Mouse (Mus musculus) heart, adult 2 months (tissue): ENCODE measurements around the gene Pbx1. TPM values are rescaled to one million over a fixed set of nuclear protein-coding genes. Genes with fewer than 3 reads are reported as not detected.

Experiments
- DNase-seq, 2 experiments: peaks; one replicate each; pipeline ENCODE4 v3.0.0; 2021
- H3K27ac ChIP-seq: fragments of 200-600 bp; 2 replicates; pipeline ENCODE4 v1.8.1; 2022
- H3K27me3 ChIP-seq: fragments of 200-500 bp; 2 replicates; pipeline ENCODE4 v1.6.1; 2012; ENCODE audit warnings: mild to moderate bottlenecking, low read length, inconsistent platforms, mixed read lengths; ENCODE audit not compliant: control insufficient read depth, insufficient read depth
- H3K36me3 ChIP-seq: fragments of 200-500 bp; 2 replicates; pipeline ENCODE4 v1.6.1; 2012; ENCODE audit warnings: low read length, inconsistent platforms; ENCODE audit not compliant: control insufficient read depth, insufficient read depth
- H3K4me1 ChIP-seq: fragments of 200-500 bp; 2 replicates; pipeline ENCODE4 v1.6.1; 2011; ENCODE audit warnings: low read length; ENCODE audit not compliant: control insufficient read depth, insufficient read depth
- H3K4me3 ChIP-seq: fragments of 200-600 bp; 2 replicates; pipeline ENCODE4 v1.8.1; 2022
- H3K79me2 ChIP-seq: fragments of 200-500 bp; replicated peaks from 2 replicates; pipeline ENCODE4 v1.6.1; 2012; ENCODE audit warnings: mild to moderate bottlenecking, inconsistent platforms, low read length, moderate library complexity, mixed read lengths; ENCODE audit not compliant: control insufficient read depth, insufficient read depth
- H3K9ac ChIP-seq: fragments of 200-500 bp; 2 replicates; pipeline ENCODE4 v1.6.1; 2012; ENCODE audit warnings: low read depth, mild to moderate bottlenecking, control low read depth, inconsistent platforms, low read length, mixed read lengths
- CTCF ChIP-seq: fragments of 200-600 bp; IDR thresholded peaks from 2 replicates; pipeline ENCODE4 v1.8.1; 2022; ENCODE audit warnings: antibody characterized with exemption, mild to moderate bottlenecking, moderate library complexity
- EP300 ChIP-seq: fragments of 200-500 bp; IDR thresholded peaks from 2 replicates; pipeline ENCODE4 v1.6.1; 2011; ENCODE audit warnings: low read depth, low read length, control low read depth; ENCODE audit not compliant: insufficient read depth
- POLR2A ChIP-seq: fragments of 200-500 bp; IDR thresholded peaks from 2 replicates; pipeline ENCODE4 v1.6.1; 2011; ENCODE audit warnings: mild to moderate bottlenecking, low read depth, low read length, control low read depth; ENCODE audit not compliant: insufficient read depth
- WGBS: fragments of 180-500 bp; shearing (Covaris S2); methylation state at CpG from one replicate; pipeline ENCODE4 v1.1.7; 2018; 5-methylcytosine and 5-hydroxymethylcytosine counted together
- intact Hi-C: fragments of 180-260 bp; cut with DNase I; formaldehyde crosslinking; loops from one replicate; pipeline ENCODE4 v1.15.1; 2025
- polyA plus RNA-seq: library from polyadenylated mRNA; depleted of rRNA; stranded (reverse); fragments of >200 nt; gene quantifications from 2 replicates; pipeline ENCODE4 v1.2.3, GENCODE M21; 2012
- total RNA-seq, 2 experiments: library from RNA; stranded (reverse); gene quantifications; 2 replicates each; pipeline ENCODE4 v1.2.3; 2021

Gene Pbx1
- total and polyA plus RNA-seq, 3 experiments, result 33.1 to 54.7 (median 52.8) TPM

GRCm38 (mm10) chr1:168307275-168308182 is 124.5 kb downstream of the Pbx1 start:
- DNase-seq, result no peak
- H3K79me2 ChIP-seq, result no peaks in the 10 kb centered on the region; the same call in 1 of the 2 replicates
- intact Hi-C loops, result no loop called here
- H3K4me1 ChIP-seq, result peaks cover 3% of the 10 kb centered on the region
- H3K4me3 ChIP-seq, result no peak overlapping the region
- no peak overlapping the region for H3K27ac ChIP-seq
- H3K36me3 ChIP-seq, result peaks cover 2% of the 10 kb centered on the region; the same call in 1 of the 2 replicates
- TF ChIP-seq CTCF (no peak), POLR2A (no peak), EP300 (no peak)
- no peak overlapping the region for H3K9ac ChIP-seq
- H3K27me3 ChIP-seq, result no peaks in the 10 kb centered on the region
- WGBS, result 74% methylated on average over 14 of the region's 14 CpGs

GRCm38 (mm10) chr1:168300505-168300904 is 131.6 kb downstream of the Pbx1 start:
- Histone ChIP-seq H3K36me3 (no peaks in the 10 kb centered on the region; the same call in 1 of the 2 replicates), H3K79me2 (peaks cover 4% of the 10 kb centered on the region), H3K27ac (no peak overlapping the region), H3K4me1 (peaks cover 5% of the 10 kb centered on the region), H3K4me3 (no peak overlapping the region), H3K27me3 (no peaks in the 10 kb centered on the region), H3K9ac (no peak overlapping the region)
- DNase-seq, result no peak
- 89% methylated on average over 6 of the region's 6 CpGs for WGBS
- no peak for TF ChIP-seq EP300
- TF ChIP-seq POLR2A, result no peak
- no peak for TF ChIP-seq CTCF
- intact Hi-C loops, result no loop called here

GRCm38 (mm10) chr1:168299928-168300365 is 132.1 kb downstream of the Pbx1 start:
- intact Hi-C loops, result no loop called here
- H3K79me2 ChIP-seq, result peaks cover 4% of the 10 kb centered on the region
- DNase-seq, result no peak
- H3K36me3 ChIP-seq, result no peaks in the 10 kb centered on the region; the same call in 1 of the 2 replicates
- TF ChIP-seq EP300 (no peak), CTCF (no peak), POLR2A (no peak)
- H3K4me3 ChIP-seq, result no peak overlapping the region
- 76% methylated on average over 12 of the region's 12 CpGs for WGBS
- no peaks in the 10 kb centered on the region for H3K27me3 ChIP-seq
- peaks cover 5% of the 10 kb centered on the region for H3K4me1 ChIP-seq
- H3K27ac ChIP-seq, result no peak overlapping the region; the same call in 1 of the 2 replicates
- H3K9ac ChIP-seq, result no peak overlapping the region

GRCm38 (mm10) chr1:168299181-168299580 is 132.9 kb downstream of the Pbx1 start:
- 56% methylated on average over 8 of the region's 8 CpGs for WGBS
- peak in 1 of 2 experiments; percentile 22 for DNase-seq
- Histone ChIP-seq H3K27ac (peak overlapping the region; percentile 47), H3K4me3 (no peak overlapping the region), H3K27me3 (no peaks in the 10 kb centered on the region), H3K36me3 (no peaks in the 10 kb centered on the region; the same call in 1 of the 2 replicates), H3K79me2 (peaks cover 4% of the 10 kb centered on the region), H3K4me1 (peaks cover 5% of the 10 kb centered on the region), H3K9ac (no peak overlapping the region)
- intact Hi-C loops, result no loop called here
- TF ChIP-seq EP300 (no peak), POLR2A (no peak), CTCF (no peak)

- intact Hi-C loops, result no loop called here
- H3K4me3 ChIP-seq, result no peak overlapping the region
- no peak overlapping the region for H3K9ac ChIP-seq
- no peaks in the 10 kb centered on the region for H3K36me3 ChIP-seq
- H3K79me2 ChIP-seq, result peaks cover 4% of the 10 kb centered on the region
- no peak for DNase-seq
- 70% methylated on average over 2 of the region's 2 CpGs for WGBS
- no peak for TF ChIP-seq EP300
- TF ChIP-seq CTCF, result no peak
- TF ChIP-seq POLR2A, result no peak
- no peaks in the 10 kb centered on the region for H3K27me3 ChIP-seq
- H3K27ac ChIP-seq, result no peak overlapping the region
- peaks cover 10% of the 10 kb centered on the region for H3K4me1 ChIP-seq
Measured at GRCm38 (mm10) chr1:168296290-168296689, 135.8 kb downstream of the Pbx1 start.

- H3K27ac ChIP-seq, result no peak overlapping the region
- no peak overlapping the region for H3K4me3 ChIP-seq
- H3K9ac ChIP-seq, result no peak overlapping the region
- H3K27me3 ChIP-seq, result no peaks in the 10 kb centered on the region
- H3K79me2 ChIP-seq, result peaks cover 4% of the 10 kb centered on the region
- peaks cover 13% of the 10 kb centered on the region for H3K4me1 ChIP-seq
- intact Hi-C loops, result no loop called here
- 97% methylated on average over 4 of the region's 4 CpGs for WGBS
- TF ChIP-seq POLR2A (no peak), CTCF (no peak), EP300 (no peak)
- no peak for DNase-seq
- H3K36me3 ChIP-seq, result no peaks in the 10 kb centered on the region
Measured at GRCm38 (mm10) chr1:168295782-168296181, 136.3 kb downstream of the Pbx1 start.
